Mouse (Mus musculus): ENCODE data around the gene Snrnp200. TPM values are rescaled to one million over a fixed set of nuclear protein-coding genes. Genes with fewer than 3 reads are reported as not detected.
"Not testable (repeated sequence)": the region's sequence is repeated elsewhere in the genome, so short reads cannot be mapped to it uniquely, and the experiment has no call there.

Snrnp200 gene
- total RNA-seq (2014; rRNA removed) = 99.2 and 102 TPM in 2 replicates
- polyA plus RNA-seq (2015; fragmentation: Nextera tagmentation; extraction: Ambion mirVana) = 29.6 and 31.7 TPM in 2 replicates

GRCm38 (mm10) chr2:127207547-127208451 lies at the start of gene Snrnp200, which contains the start of gene 1810024B03Rik:
Gene Snrnp200, plus strand, starts transcription at chr2:127208386.
Gene 1810024B03Rik, minus strand, starts transcription at chr2:127208280.
- DNase-seq (ENCODE audit: low spot score) (peak; percentile 99), ATAC-seq (peak; percentile 99)
- WGBS = 12% methylated on average over 36 of the region's 36 CpGs
- no peak for TF ChIP-seq CTCF (IDR thresholded peaks at IDR 0.05; ENCODE audit: low read depth)
- peaks cover 9% of the 10 kb centered on the region for H3K4me1 ChIP-seq (ENCODE audit: insufficient read depth, low read length)
- H3K9me3 ChIP-seq (ENCODE audit: low read length) = no peaks in the 10 kb centered on the region
- H3K4me2 ChIP-seq (ENCODE audit: low read depth, low read length) = peak within 1 kb of the TSS; percentile 82
- no peaks in the 10 kb centered on the region for H3K27me3 ChIP-seq (ENCODE audit: insufficient read depth, low read length)
- peaks cover 24% of the 10 kb centered on the region for H3K36me3 ChIP-seq (ENCODE audit: insufficient read depth, low read length)
- peak within 1 kb of the TSS; percentile 78 for H3K4me3 ChIP-seq (ENCODE audit: low read length)
- H3K9ac ChIP-seq (replicated peaks; ENCODE audit: low read length) = peak within 1 kb of the TSS; percentile 71
- peak within 1 kb of the TSS; percentile 80 for H3K27ac ChIP-seq

- Histone ChIP-seq H3K36me3 (ENCODE audit: insufficient read depth, low read length) (no peaks in the 10 kb centered on the region), H3K27ac (no peak overlapping the region), H3K9ac (replicated peaks; ENCODE audit: low read length) (no peak overlapping the region), H3K4me2 (ENCODE audit: low read depth, low read length) (no peak overlapping the region), H3K4me3 (ENCODE audit: low read length) (no peak overlapping the region), H3K27me3 (ENCODE audit: insufficient read depth, low read length) (no peaks in the 10 kb centered on the region), H3K9me3 (ENCODE audit: low read length) (no peaks in the 10 kb centered on the region), H3K4me1 (ENCODE audit: insufficient read depth, low read length) (no peaks in the 10 kb centered on the region)
- 60% methylated on average over 4 of the region's 4 CpGs for WGBS
- ATAC-seq (no peak), DNase-seq (ENCODE audit: low spot score) (no peak)
- no peak for TF ChIP-seq CTCF (IDR thresholded peaks at IDR 0.05; ENCODE audit: low read depth)
These were observed 42.5 kb upstream of the Snrnp200 start for GRCm38 (mm10) chr2:127165675-127166074.

GRCm38 (mm10) chr2:127166261-127166660 lies 41.9 kb upstream of the Snrnp200 start:
- not testable (repeated sequence) for H3K4me3 ChIP-seq (ENCODE audit: low read length); ATAC-seq; H3K9me3 ChIP-seq (ENCODE audit: low read length); H3K27ac ChIP-seq; H3K4me2 ChIP-seq (ENCODE audit: low read depth, low read length); H3K4me1 ChIP-seq (ENCODE audit: insufficient read depth, low read length); H3K36me3 ChIP-seq (ENCODE audit: insufficient read depth, low read length); H3K27me3 ChIP-seq (ENCODE audit: insufficient read depth, low read length); H3K9ac ChIP-seq (replicated peaks; ENCODE audit: low read length)
- TF ChIP-seq CTCF (IDR thresholded peaks at IDR 0.05; ENCODE audit: low read depth) = peak; percentile 56
- DNase-seq (ENCODE audit: low spot score) = peak; percentile 84
- 0% methylated on average over 1 of the region's 1 CpGs for WGBS

- DNase-seq (ENCODE audit: low spot score) = peak; percentile 94
- peak overlapping the region; percentile 47 for H3K4me3 ChIP-seq (ENCODE audit: low read length)
- no peaks in the 10 kb centered on the region for H3K27me3 ChIP-seq (ENCODE audit: insufficient read depth, low read length)
- peak overlapping the region; percentile 52 for H3K9ac ChIP-seq (replicated peaks; ENCODE audit: low read length)
- no peak for TF ChIP-seq CTCF (IDR thresholded peaks at IDR 0.05; ENCODE audit: low read depth)
- no peaks in the 10 kb centered on the region for H3K9me3 ChIP-seq (ENCODE audit: low read length)
- H3K27ac ChIP-seq = peak overlapping the region; percentile 87
- no peaks in the 10 kb centered on the region for H3K36me3 ChIP-seq (ENCODE audit: insufficient read depth, low read length)
- peak; percentile 100 for ATAC-seq
- no peaks in the 10 kb centered on the region for H3K4me1 ChIP-seq (ENCODE audit: insufficient read depth, low read length)
- WGBS = under 1% methylated on average over 17 of the region's 17 CpGs
- peak overlapping the region; percentile 63 for H3K4me2 ChIP-seq (ENCODE audit: low read depth, low read length)
These were observed 25.4 kb upstream of the Snrnp200 start for GRCm38 (mm10) chr2:127182598-127183381.

- H3K36me3 ChIP-seq (ENCODE audit: insufficient read depth, low read length) = no peaks in the 10 kb centered on the region
- no peaks in the 10 kb centered on the region for H3K4me1 ChIP-seq (ENCODE audit: insufficient read depth, low read length)
- no peak overlapping the region for H3K4me3 ChIP-seq (ENCODE audit: low read length)
- H3K9ac ChIP-seq (replicated peaks; ENCODE audit: low read length) = no peak overlapping the region
- no peak overlapping the region for H3K27ac ChIP-seq
- H3K27me3 ChIP-seq (ENCODE audit: insufficient read depth, low read length) = no peaks in the 10 kb centered on the region
- TF ChIP-seq CTCF (IDR thresholded peaks at IDR 0.05; ENCODE audit: low read depth) = no peak
- no peak for ATAC-seq
- H3K9me3 ChIP-seq (ENCODE audit: low read length) = no peaks in the 10 kb centered on the region
- no peak overlapping the region for H3K4me2 ChIP-seq (ENCODE audit: low read depth, low read length)
- no peak for DNase-seq (ENCODE audit: low spot score)
These were observed 18.6 kb upstream of the Snrnp200 start for GRCm38 (mm10) chr2:127189574-127189973.

- H3K9me3 ChIP-seq (ENCODE audit: low read length) = no peaks in the 10 kb centered on the region
- H3K27ac ChIP-seq = no peak overlapping the region
- TF ChIP-seq CTCF (IDR thresholded peaks at IDR 0.05; ENCODE audit: low read depth) = peak; percentile 84
- no peaks in the 10 kb centered on the region for H3K27me3 ChIP-seq (ENCODE audit: insufficient read depth, low read length)
- H3K9ac ChIP-seq (replicated peaks; ENCODE audit: low read length) = no peak overlapping the region
- ATAC-seq (no peak), DNase-seq (ENCODE audit: low spot score) (peak; percentile 77)
- H3K4me3 ChIP-seq (ENCODE audit: low read length) = no peak overlapping the region
- WGBS = 31% methylated on average over 3 of the region's 3 CpGs
- H3K36me3 ChIP-seq (ENCODE audit: insufficient read depth, low read length) = no peaks in the 10 kb centered on the region
- H3K4me2 ChIP-seq (ENCODE audit: low read depth, low read length) = no peak overlapping the region
- H3K4me1 ChIP-seq (ENCODE audit: insufficient read depth, low read length) = peaks cover 9% of the 10 kb centered on the region
These were observed 3.3 kb upstream of the Snrnp200 start for GRCm38 (mm10) chr2:127204932-127205331.

GRCm38 (mm10) chr2:127205936-127206335 lies 2.2 kb upstream of the Snrnp200 start:
- H3K4me3 ChIP-seq (ENCODE audit: low read length); DNase-seq (ENCODE audit: low spot score); H3K4me1 ChIP-seq (ENCODE audit: insufficient read depth, low read length); ATAC-seq; H3K27me3 ChIP-seq (ENCODE audit: insufficient read depth, low read length); H3K9ac ChIP-seq (replicated peaks; ENCODE audit: low read length); H3K4me2 ChIP-seq (ENCODE audit: low read depth, low read length); H3K27ac ChIP-seq; H3K9me3 ChIP-seq (ENCODE audit: low read length); H3K36me3 ChIP-seq (ENCODE audit: insufficient read depth, low read length): not testable (repeated sequence)
- 89% methylated on average over 4 of the region's 4 CpGs for WGBS

Data from hindbrain, postnatal 0 days (tissue).